Mouse (Mus musculus) ovary, adult 2 months (tissue): ENCODE results near the gene Dhx57. TPM values are rescaled to one million over a fixed set of nuclear protein-coding genes. Genes with fewer than 3 reads are reported as not detected.

Experiments used
- polyA plus RNA-seq: library from polyadenylated mRNA; depleted of rRNA; stranded (reverse); fragments of >200 nt; gene quantifications from 2 replicates; pipeline ENCODE4 v1.2.3, GENCODE M21; 2012; rRNA removed

The Dhx57 gene
- polyA plus RNA-seq = 8.0 and 10.0 TPM in 2 replicates

DNA sequence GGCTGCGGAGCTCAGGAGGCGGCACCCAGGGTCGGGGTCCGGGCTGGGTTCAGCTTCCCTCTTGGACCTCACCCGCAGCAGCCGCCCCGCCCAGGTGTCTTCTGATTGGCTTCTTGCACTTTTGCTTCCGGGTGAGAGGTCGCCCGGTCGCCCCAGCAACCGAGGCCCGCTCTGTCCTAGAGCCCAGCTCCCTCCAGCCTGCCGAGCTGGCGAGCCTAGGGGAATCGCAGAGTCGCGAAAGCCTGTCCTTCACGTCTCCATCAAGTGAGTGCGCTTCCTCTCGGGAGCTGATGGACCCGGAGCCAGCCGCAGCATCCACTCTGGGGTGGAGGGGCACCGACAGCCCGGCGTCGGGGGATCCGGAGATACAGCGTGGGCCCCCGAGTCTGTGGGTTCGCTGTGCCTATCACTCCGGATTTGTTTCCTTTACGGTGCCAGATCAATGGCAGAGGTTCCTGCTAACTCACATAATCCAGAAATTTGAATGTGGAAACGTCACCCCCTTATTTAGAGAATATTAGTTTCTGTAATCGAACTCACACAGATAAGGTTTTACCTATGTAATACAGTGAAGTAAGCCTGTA lies at the start of gene Dhx57, which contains the start of gene Morn2:
Dhx57 (minus strand) TSS at position 403 of the 584 bp plus-strand sequence.
Morn2 (plus strand) TSS at position 130 of the 584 bp plus-strand sequence.

DNA sequence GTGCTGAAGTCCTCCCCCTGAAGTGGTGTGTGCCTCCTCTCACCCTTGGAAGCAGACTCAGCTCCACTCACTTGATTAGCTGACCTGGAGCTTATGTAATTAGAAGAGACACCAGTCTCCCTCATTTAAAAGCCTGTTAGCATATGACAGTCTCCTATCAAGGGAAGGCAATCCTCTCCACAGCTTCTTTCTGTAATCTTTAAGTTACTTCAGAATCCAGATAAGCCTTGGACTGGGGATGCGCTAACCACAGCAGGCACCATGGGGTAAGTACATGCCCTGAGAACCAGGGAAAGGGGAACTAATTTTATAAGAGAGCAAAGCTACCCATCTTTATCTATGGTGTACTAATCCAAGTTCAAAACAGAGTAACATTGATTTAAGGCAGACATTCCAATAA lies 17.0 kb upstream of the Dhx57 start, which contains the start of gene Arhgef33:
Arhgef33 (plus strand) TSS at position 157 of the 400 bp plus-strand sequence.

DNA sequence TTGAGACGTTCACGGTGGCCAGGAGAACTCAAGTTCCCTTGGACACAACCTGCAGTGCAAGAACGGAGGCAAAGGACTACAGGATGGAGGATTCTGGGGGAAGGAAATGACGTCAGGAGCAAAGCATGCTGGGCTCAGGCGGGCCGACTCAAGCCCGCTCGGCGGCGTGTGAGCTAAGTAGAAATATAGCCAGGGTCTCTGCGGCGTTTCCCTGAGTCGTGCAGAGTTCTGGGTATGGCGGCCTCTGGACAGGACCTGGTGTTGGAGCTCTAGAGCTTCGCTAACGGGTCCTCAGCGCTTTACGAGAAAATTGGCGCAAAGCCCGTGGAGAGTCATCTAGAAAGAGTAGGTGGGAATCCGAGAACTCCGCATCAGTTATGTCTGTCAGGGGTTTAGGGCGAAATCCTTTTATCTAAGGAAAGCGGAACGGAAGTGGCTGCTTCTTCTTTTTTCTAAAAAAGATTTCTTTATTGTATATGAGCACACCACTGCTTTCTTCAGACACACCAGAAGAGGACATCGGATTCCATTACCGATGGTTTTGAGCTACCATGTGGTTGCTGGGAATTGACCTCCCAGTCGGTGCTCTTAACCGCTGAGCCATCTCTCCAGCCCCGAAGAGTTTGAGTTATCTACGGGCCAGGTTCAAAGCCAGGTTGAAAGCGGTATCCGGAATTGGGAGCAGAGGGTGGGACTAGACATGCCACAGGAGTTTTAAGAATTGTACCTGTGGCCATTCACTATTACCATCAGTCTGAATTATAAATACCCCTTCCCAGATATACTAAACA lies 65.8 kb downstream of the Dhx57 start, which contains the start of gene Gemin6:
Gemin6 (plus strand) TSS at position 116 of the 791 bp plus-strand sequence.

DNA sequence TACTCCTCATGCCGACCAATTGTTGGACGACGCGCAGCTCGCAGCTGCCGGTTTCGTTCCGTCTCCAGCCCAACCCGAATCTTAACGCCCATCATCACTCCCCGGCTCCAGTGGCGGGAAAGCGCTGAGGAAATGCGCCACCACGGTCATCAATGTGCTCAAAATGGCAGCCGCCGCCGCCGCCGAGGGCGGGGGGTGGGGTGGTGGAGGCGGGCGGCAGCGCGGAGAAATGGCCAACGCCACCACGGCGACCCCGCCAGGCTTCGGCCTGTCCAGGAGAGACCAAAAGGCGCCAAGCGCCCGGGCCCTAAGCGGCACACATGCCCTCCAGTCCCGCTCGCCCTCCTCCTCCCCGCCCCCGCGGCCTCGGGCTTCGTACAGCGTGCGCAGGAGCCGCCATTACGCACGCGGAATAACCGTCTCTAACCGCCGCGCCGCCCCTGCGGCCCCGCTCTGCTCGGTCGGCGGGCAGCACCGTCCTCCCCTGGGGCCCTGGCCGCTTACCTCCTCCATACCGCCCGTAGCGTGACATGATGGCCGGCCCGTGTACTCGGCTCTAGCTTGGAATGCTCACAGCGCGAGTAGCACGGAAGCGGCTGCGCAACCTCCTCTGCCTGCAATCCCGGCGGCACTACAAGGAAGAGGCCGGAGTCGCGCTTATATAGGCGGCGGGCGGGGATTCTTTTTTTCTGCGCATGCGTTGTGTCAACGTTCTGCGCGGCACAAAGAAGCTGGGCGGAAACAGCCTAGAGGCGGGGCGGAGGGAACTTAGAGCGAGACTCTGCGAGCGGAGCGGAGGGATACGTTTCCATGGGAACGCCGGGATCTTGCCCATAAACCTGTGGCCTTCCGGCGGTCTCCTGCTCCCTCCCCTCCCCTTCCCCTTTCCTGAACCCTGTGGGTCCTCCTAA lies 83.3 kb downstream of the Dhx57 start, which contains the start of the genes Srsf7 and Ttc39d:
Srsf7 (minus strand) TSS at position 637 of the 911 bp plus-strand sequence.
Ttc39d (plus strand) TSS at position 790 of the 911 bp plus-strand sequence.

Other genes starting within 250 kb of the Dhx57 start
- 17.6 and 32.4 TPM in 2 replicates for gene Hnrnpll, start 228.1 kb downstream of the Dhx57 start, polyA plus RNA-seq
- gene Galm, start 163.0 kb downstream of the Dhx57 start, polyA plus RNA-seq = 25.8 and 36.6 TPM in 2 replicates
- 38.5 and 48.0 TPM in 2 replicates for gene Srsf7, start 83.2 kb downstream of the Dhx57 start, polyA plus RNA-seq
- gene Ttc39d, start 83.0 kb downstream of the Dhx57 start, polyA plus RNA-seq = 0.05 and 0.08 TPM in 2 replicates
- 2.2 and 2.3 TPM in 2 replicates for gene Gemin6, start 66.0 kb downstream of the Dhx57 start, polyA plus RNA-seq
- gene Morn2, start 273 bp downstream of the Dhx57 start, polyA plus RNA-seq = 1.9 and 3.3 TPM in 2 replicates
- gene Arhgef33, start 16.9 kb upstream of the Dhx57 start, polyA plus RNA-seq = 1.5 and 2.2 TPM in 2 replicates
- gene Gm10190, start 83.1 kb upstream of the Dhx57 start, polyA plus RNA-seq = 1.5 TPM in 1 of 2 replicates, not detected in the other
- gene Sos1, start 190.0 kb upstream of the Dhx57 start, polyA plus RNA-seq = 2.9 TPM in 2 replicates